Mouse (Mus musculus): ENCODE data around the gene Pim2. TPM values are rescaled to one million over a fixed set of nuclear protein-coding genes. Genes with fewer than 3 reads are reported as not detected.

The Pim2 gene
- polyA plus RNA-seq, 1 experiment from 2014 or later = 6.8 TPM

Other genes starting within 250 kb of the Pim2 start
- 0.63 and 0.94 TPM in 2 replicates for gene Syp, start 239.8 kb upstream of the Pim2 start, polyA plus RNA-seq (2016; fragmentation: Nextera tagmentation; extraction: Ambion mirVana)
- gene Prickle3, start 221.0 kb upstream of the Pim2 start, polyA plus RNA-seq (2016; fragmentation: Nextera tagmentation; extraction: Ambion mirVana) = 6.6 and 6.8 TPM in 2 replicates
- 147 and 155 TPM in 2 replicates for gene Plp2, start 206.9 kb upstream of the Pim2 start, polyA plus RNA-seq (2016; fragmentation: Nextera tagmentation; extraction: Ambion mirVana)
- 0.18 TPM in 2 replicates for gene Magix, start 197.0 kb upstream of the Pim2 start, polyA plus RNA-seq (2016; fragmentation: Nextera tagmentation; extraction: Ambion mirVana)
- gene Gpkow, start 181.1 kb upstream of the Pim2 start, polyA plus RNA-seq (2016; fragmentation: Nextera tagmentation; extraction: Ambion mirVana) = 35.5 and 36.4 TPM in 2 replicates
- 21.6 and 22.4 TPM in 2 replicates for gene Wdr45, start 163.9 kb upstream of the Pim2 start, polyA plus RNA-seq (2016; fragmentation: Nextera tagmentation; extraction: Ambion mirVana)
- not detected in 2 replicates for gene Gm45208, start 156.0 kb upstream of the Pim2 start, polyA plus RNA-seq (2016; fragmentation: Nextera tagmentation; extraction: Ambion mirVana)
- gene Praf2, start 149.8 kb upstream of the Pim2 start, polyA plus RNA-seq (2016; fragmentation: Nextera tagmentation; extraction: Ambion mirVana) = 43.5 and 44.3 TPM in 2 replicates
- 6.6 and 8.2 TPM in 2 replicates for gene Ccdc120, start 127.4 kb upstream of the Pim2 start, polyA plus RNA-seq (2016; fragmentation: Nextera tagmentation; extraction: Ambion mirVana)
- gene Tfe3, start 115.7 kb upstream of the Pim2 start, polyA plus RNA-seq (2016; fragmentation: Nextera tagmentation; extraction: Ambion mirVana) = 22.3 TPM in 2 replicates
- gene Gripap1, start 88.5 kb upstream of the Pim2 start, polyA plus RNA-seq (2016; fragmentation: Nextera tagmentation; extraction: Ambion mirVana) = 32.0 and 32.2 TPM in 2 replicates
- 1.4 and 1.9 TPM in 2 replicates for gene Kcnd1, start 56.0 kb upstream of the Pim2 start, polyA plus RNA-seq (2016; fragmentation: Nextera tagmentation; extraction: Ambion mirVana)
- gene Otud5, start 36.9 kb upstream of the Pim2 start, polyA plus RNA-seq (2016; fragmentation: Nextera tagmentation; extraction: Ambion mirVana) = 41.1 and 41.2 TPM in 2 replicates
- gene Slc35a2, start 5.8 kb downstream of the Pim2 start, polyA plus RNA-seq (2016; fragmentation: Nextera tagmentation; extraction: Ambion mirVana) = 25.9 and 26.8 TPM in 2 replicates
- gene Pqbp1, start 21.0 kb downstream of the Pim2 start, polyA plus RNA-seq (2016; fragmentation: Nextera tagmentation; extraction: Ambion mirVana) = 83.8 and 91.4 TPM in 2 replicates
- gene Timm17b, start 21.1 kb downstream of the Pim2 start, polyA plus RNA-seq (2016; fragmentation: Nextera tagmentation; extraction: Ambion mirVana) = 117 and 130 TPM in 2 replicates
- gene Gm10491, start 29.6 kb downstream of the Pim2 start, polyA plus RNA-seq (2016; fragmentation: Nextera tagmentation; extraction: Ambion mirVana) = not detected in 2 replicates
- gene Gm10490, start 31.3 kb downstream of the Pim2 start, polyA plus RNA-seq (2016; fragmentation: Nextera tagmentation; extraction: Ambion mirVana) = not detected in 2 replicates
- 0.39 and 0.40 TPM in 2 replicates for gene Pcsk1n, start 41.6 kb downstream of the Pim2 start, polyA plus RNA-seq (2016; fragmentation: Nextera tagmentation; extraction: Ambion mirVana)
- not detected in 2 replicates for gene Eras, start 50.3 kb downstream of the Pim2 start, polyA plus RNA-seq (2016; fragmentation: Nextera tagmentation; extraction: Ambion mirVana)
- gene Hdac6, start 69.6 kb downstream of the Pim2 start, polyA plus RNA-seq (2016; fragmentation: Nextera tagmentation; extraction: Ambion mirVana) = 30.9 and 32.9 TPM in 2 replicates
- 4.4 and 6.4 TPM in 2 replicates for gene Gata1, start 99.8 kb downstream of the Pim2 start, polyA plus RNA-seq (2016; fragmentation: Nextera tagmentation; extraction: Ambion mirVana)
- 0.30 TPM in 1 of 2 replicates, not detected in the other for gene Glod5, start 140.2 kb downstream of the Pim2 start, polyA plus RNA-seq (2016; fragmentation: Nextera tagmentation; extraction: Ambion mirVana)
- 42.8 and 46.2 TPM in 2 replicates for gene Suv39h1, start 196.5 kb downstream of the Pim2 start, polyA plus RNA-seq (2016; fragmentation: Nextera tagmentation; extraction: Ambion mirVana)
- 0.31 TPM in 1 of 2 replicates, not detected in the other for gene Was, start 212.2 kb downstream of the Pim2 start, polyA plus RNA-seq (2016; fragmentation: Nextera tagmentation; extraction: Ambion mirVana)